Mouse (Mus musculus) heart, embryonic 10.5 days (tissue): ENCODE results near the gene Heatr1. TPM values are rescaled to one million over a fixed set of nuclear protein-coding genes. Genes with fewer than 3 reads are reported as not detected.
"Not testable (repeated sequence)": the region's sequence is repeated elsewhere in the genome, so short reads cannot be mapped to it uniquely, and the experiment has no call there.

ENCODE experiments used
- DNase-seq: peaks from one replicate; pipeline ENCODE4 v3.0.0-alpha.2; 2017; ENCODE audit warnings: low spot score
- H3K27ac ChIP-seq: fragments of 300-500 bp; sonication (generic); 2 replicates; pipeline ENCODE4 v1.5.1; 2016; ENCODE audit warnings: mild to moderate bottlenecking
- H3K27me3 ChIP-seq: fragments of 300-500 bp; sonication (generic); 2 replicates; pipeline ENCODE4 v1.6.1; 2016; ENCODE audit warnings: mild to moderate bottlenecking; ENCODE audit not compliant: poor library complexity, insufficient read depth, severe bottlenecking
- H3K36me3 ChIP-seq: fragments of 300-500 bp; sonication (generic); 2 replicates; pipeline ENCODE4 v1.6.1; 2016; ENCODE audit warnings: mild to moderate bottlenecking, moderate library complexity
- H3K4me1 ChIP-seq: fragments of 300-500 bp; sonication (generic); 2 replicates; pipeline ENCODE4 v1.6.1; 2016; ENCODE audit warnings: mild to moderate bottlenecking
- H3K4me3 ChIP-seq: fragments of 300-500 bp; sonication (generic); 2 replicates; pipeline ENCODE4 v1.5.1; 2016; ENCODE audit warnings: mild to moderate bottlenecking, moderate library complexity
- H3K9me3 ChIP-seq: fragments of 300-500 bp; sonication (generic); 2 replicates; pipeline ENCODE4 v1.6.1; 2016; ENCODE audit warnings: mild to moderate bottlenecking, moderate library complexity
- WGBS: fragments of 180-500 bp; shearing (Covaris S2); methylation state at CpG from one replicate; pipeline ENCODE4 v1.1.7; 2016; 5-methylcytosine and 5-hydroxymethylcytosine counted together
- polyA plus RNA-seq: library from polyadenylated mRNA; unstranded; fragments of >200 nt; fragmentation: Nextera tagmentation; extraction: Ambion mirVana; gene quantifications from 2 replicates; pipeline ENCODE4 v1.2.1, GENCODE M21; 2016

The Heatr1 gene
- polyA plus RNA-seq, 1 experiment from 2014 or later: 25.7 TPM

DNA sequence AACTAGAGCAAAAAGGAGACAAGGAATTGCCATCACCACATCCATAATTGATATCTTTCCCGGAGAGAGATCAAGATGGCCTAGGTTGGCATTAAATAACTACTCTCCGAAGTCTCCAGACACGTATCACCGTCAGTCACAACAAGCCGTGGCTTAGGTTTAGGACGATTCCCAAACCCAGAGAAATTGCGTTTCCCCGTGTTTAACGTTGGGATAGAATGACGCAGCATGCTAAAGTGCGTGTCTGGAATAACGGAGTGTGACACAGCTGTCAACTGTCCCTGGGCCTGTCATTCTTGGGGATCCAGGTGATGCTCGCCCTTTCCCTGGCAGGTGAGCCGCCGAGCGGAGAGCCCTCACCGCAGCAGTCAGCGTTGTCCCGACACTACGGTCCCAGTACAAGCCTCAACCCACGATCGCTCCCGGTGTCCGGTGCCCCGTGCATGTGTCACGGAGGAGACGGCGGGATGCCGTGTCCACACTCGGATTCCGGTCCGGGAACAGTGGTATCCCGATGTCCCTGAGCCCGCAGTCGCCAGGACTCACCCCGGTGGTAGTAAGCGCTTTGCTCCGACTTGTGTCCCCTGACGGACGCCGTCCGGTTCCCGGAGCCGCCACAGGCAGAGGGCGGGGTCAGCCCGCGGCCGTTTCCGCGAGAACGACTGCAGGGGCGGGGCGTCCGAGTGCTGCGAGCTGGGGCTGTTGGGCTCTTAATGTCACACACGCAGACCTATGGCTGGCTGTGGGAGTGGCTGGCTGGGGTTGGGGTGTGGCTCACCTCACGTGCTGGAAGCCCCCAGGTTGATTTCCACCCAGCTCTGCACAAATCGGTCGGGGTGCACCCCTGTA lies 66.3 kb downstream of the Heatr1 start:
- peak; percentile 98 for DNase-seq
- no peaks in the 10 kb centered on the region for H3K9me3 ChIP-seq
- H3K4me1 ChIP-seq: peaks cover 5% of the 10 kb centered on the region; the same call in 1 of the 2 replicates
- no peaks in the 10 kb centered on the region for H3K27me3 ChIP-seq
- 0 out of 2 replicates have a peak, but pooled peaks cover under 1% of the 10 kb centered on the region for H3K36me3 ChIP-seq
- under 1% methylated on average over 59 of the region's 59 CpGs for WGBS
- H3K4me3 ChIP-seq: peak overlapping the region; percentile 75
- H3K27ac ChIP-seq: peak overlapping the region; percentile 86

DNA sequence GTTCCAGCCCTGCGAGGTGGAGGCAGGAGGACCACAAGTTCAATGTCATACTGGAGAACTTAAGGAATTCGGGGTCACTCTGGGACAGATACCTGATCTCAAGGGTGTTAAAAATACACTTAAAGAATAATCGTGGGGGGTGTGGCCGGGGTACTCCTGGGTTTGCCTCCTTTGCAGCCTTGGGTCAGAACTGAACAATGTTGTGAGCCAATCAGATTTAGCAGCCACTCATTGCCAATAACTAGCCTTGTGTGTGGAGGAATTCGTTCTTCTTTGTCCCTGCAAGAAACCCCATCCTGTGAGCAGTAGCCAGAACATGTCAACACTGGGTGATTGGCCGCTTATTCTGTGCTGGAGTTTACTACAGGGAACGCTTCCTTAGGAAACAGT lies 66.9 kb downstream of the Heatr1 start:
- H3K36me3 ChIP-seq: no peaks in the 10 kb centered on the region
- DNase-seq: no peak
- H3K4me1 ChIP-seq: peaks cover 5% of the 10 kb centered on the region; the same call in 1 of the 2 replicates
- H3K27ac ChIP-seq: peak overlapping the region; percentile 86
- WGBS: 3% methylated on average over 7 of the region's 7 CpGs
- H3K4me3 ChIP-seq: peak overlapping the region; percentile 75
- no peaks in the 10 kb centered on the region for H3K9me3 ChIP-seq
- no peaks in the 10 kb centered on the region for H3K27me3 ChIP-seq

DNA sequence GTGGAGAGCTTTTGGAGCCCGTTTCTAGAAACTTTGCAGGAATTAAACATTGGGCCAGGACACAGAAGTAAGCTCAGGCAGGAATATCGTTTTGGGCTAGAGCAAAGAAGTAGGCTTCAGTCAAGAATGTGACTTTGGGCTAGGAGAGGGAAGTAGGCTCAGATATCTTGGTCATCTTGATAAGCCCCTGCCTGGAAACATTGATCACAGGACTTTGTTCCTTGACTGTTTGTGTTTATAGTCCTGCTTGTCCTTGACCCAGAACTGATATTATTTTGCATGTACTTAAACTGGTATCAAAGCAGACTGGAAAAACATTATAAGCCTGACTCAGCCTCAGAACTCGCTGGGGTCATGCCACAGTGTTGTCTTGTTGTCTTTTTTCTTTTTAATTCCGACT lies 67.8 kb downstream of the Heatr1 start:
- WGBS: 70% methylated on average over 4 of the region's 4 CpGs
- Histone ChIP-seq H3K27ac (no peak overlapping the region), H3K27me3 (no peaks in the 10 kb centered on the region), H3K4me1 (peaks cover 5% of the 10 kb centered on the region; the same call in 1 of the 2 replicates), H3K9me3 (no peaks in the 10 kb centered on the region), H3K4me3 (no peak overlapping the region), H3K36me3 (no peaks in the 10 kb centered on the region)
- no peak for DNase-seq

DNA sequence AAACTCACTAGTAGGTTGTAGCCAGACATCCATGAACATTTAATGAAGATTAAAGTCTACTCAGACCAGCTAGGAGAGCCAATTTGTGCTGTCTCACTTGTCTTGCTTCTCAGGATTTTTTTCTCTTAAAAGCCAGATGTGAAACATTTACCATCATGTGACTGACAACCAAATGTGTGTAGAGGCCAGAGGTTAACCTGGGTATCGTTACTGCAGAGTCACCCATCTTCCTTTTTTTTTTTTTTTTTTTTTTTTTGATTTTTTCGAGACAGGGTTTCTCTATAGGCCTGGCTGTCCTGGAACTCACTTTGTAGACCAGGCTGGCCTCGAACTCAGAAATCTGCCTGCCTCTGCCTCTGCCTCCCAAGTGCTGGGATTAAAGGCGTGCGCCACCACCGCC lies 69.3 kb downstream of the Heatr1 start:
- DNase-seq, H3K4me1 ChIP-seq, H3K27ac ChIP-seq, H3K27me3 ChIP-seq, H3K36me3 ChIP-seq, H3K4me3 ChIP-seq, H3K9me3 ChIP-seq: not testable (repeated sequence)
- WGBS: 74% methylated on average over 6 of the region's 6 CpGs

DNA sequence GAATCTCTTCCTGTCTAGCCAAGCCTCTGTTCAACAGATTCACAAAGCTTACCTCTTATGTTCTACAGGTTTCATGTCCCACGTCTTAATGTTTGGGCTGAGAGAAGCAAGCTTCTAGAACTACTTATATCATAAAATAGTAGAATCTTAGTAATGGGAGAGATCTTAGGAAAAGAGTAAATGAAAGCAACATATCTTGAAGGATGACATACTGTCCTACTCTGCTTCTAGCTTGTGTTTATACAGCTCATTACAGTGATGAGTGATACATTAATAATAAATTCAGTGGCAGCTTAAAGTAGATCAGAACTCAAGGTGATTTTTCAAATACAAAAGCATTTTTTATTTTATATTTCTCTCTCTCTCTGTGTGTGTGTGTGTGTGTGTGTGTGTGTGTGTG lies 70.0 kb downstream of the Heatr1 start, which contains the start of gene Lgals8:
Gene Lgals8 (minus strand): TSS at position 101 of the 400 bp plus-strand sequence.
- DNase-seq: no peak
- Histone ChIP-seq H3K9me3 (no peaks in the 10 kb centered on the region), H3K4me1 (peaks cover 5% of the 10 kb centered on the region; the same call in 1 of the 2 replicates), H3K27me3 (no peaks in the 10 kb centered on the region), H3K27ac (no peak within 1 kb of the TSS), H3K4me3 (no peak within 1 kb of the TSS), H3K36me3 (no peaks in the 10 kb centered on the region)
- WGBS: 79% methylated on average over 1 of the region's 1 CpGs

DNA sequence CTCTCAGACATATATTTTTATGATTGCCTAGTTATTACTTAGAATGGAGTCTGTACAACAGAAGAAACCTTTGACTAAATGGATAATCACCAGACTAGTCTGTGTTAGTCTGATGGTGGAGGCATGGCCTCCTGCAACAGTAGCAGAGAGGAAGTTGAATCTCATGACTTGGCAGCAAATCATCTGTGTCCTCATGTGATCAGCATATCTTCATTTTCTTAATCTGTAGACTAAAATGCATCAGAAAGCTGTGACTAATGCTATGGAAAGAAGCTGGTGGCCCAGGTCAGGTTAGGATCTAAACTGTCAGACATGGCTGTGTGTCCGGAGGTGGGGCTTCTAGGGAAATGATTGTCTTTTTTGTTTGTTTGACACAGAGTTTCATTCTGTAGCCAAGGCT lies 73.7 kb downstream of the Heatr1 start:
- Histone ChIP-seq H3K4me1 (no peaks in the 10 kb centered on the region), H3K9me3 (no peaks in the 10 kb centered on the region), H3K27me3 (no peaks in the 10 kb centered on the region), H3K36me3 (no peaks in the 10 kb centered on the region), H3K27ac (no peak overlapping the region), H3K4me3 (no peak overlapping the region)
- DNase-seq: no peak
- WGBS: 89% methylated on average over 1 of the region's 1 CpGs

DNA sequence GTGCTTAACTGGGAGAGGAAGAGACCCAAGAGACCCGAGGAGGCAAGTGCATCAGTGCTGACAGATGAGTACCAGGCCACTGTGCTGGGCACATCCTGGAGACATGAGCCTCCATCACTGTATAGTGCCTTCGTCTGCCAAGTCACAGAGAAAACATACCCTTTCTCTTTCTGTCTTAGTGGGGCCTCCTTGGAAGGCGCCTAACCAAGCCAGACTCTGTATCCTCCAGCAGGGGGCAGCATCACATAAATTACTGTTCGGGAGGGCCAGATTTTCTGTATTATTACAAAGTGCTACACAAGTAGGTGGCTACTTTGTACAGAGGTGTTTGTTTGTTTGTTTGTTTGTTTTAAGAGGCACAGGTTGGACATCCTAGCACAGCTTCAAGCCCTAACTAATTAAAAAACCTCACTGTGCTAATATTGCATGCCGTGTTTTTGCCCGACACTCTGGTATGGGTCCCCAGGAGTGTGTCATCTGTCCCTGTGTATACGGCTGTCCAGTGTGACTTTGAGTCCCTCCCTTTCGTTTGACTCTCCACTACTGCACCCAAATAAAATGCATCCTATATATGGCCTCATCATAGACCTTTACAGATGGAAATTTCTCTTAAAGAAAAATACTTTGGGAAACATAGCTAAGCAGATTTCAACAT lies 79.0 kb downstream of the Heatr1 start:
- no peaks in the 10 kb centered on the region for H3K27me3 ChIP-seq
- 38% methylated on average over 8 of the region's 8 CpGs for WGBS
- H3K4me1 ChIP-seq: no peaks in the 10 kb centered on the region
- H3K36me3 ChIP-seq: no peaks in the 10 kb centered on the region
- H3K9me3 ChIP-seq: no peaks in the 10 kb centered on the region
- H3K27ac ChIP-seq: no peak overlapping the region
- H3K4me3 ChIP-seq: no peak overlapping the region
- no peak for DNase-seq

DNA sequence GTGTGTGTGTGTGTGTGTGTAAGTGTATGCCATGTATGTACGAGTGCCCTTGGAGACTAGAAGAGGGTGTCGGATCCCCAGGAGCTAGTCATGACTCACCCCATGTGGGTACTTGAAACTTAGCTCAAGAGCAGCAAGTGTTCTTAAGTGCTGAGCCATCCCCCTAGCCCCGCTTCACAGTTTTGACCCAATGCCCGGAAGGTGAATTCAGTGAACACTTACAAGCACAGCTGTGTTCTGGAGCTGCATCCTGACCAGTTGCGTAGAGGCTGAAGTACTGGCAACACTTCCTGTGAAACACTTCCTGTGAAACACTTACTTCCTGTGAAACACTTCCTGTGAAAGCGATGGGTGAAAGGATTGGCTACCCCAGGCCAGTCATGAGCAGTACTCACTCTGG lies 80.4 kb downstream of the Heatr1 start:
- Histone ChIP-seq H3K4me1 (no peaks in the 10 kb centered on the region), H3K36me3 (no peaks in the 10 kb centered on the region), H3K27ac (no peak overlapping the region), H3K4me3 (no peak overlapping the region), H3K27me3 (no peaks in the 10 kb centered on the region), H3K9me3 (no peaks in the 10 kb centered on the region)
- no peak for DNase-seq
- 76% methylated on average over 6 of the region's 6 CpGs for WGBS

DNA sequence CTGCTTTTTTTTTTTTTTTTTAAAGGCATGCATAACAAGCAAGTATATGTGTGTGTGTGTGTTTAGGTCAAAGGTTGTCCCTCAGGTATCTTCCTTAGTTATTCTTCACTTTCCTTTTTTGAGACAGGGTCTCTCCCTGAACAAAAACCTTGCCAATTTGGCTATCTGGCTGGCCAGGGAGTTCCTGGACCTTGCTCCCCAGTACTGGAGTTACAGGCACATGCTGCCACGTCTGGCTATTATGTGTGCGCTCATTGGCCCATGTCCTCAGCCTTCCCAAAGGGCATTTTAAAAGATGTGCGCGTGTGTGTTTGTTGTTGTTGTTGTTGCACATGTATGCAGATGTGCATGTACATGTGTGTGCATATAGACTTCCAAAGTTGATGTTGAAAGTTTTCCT lies 82.1 kb downstream of the Heatr1 start:
- no peak for DNase-seq

DNA sequence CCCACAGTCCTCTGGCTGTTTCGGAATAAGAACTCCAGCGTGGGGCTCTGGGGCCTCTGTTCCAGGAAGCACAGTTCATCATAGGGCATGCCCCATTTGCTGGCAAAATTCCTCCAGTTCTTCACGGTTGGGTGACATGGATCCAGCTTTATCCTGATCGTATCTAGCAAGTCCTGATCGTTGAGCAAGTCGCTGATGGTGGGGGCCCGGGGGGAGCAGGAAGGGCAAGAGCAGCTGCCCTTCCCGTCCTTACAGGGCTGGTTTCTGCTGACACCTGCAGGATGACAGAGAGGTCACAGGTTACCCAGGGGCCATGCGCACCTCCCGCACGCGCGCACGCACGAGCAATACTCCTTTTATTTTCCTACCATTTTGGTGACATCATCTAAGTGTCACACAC lies 83.5 kb downstream of the Heatr1 start:
- no peaks in the 10 kb centered on the region for H3K4me1 ChIP-seq
- H3K9me3 ChIP-seq: no peaks in the 10 kb centered on the region
- no peaks in the 10 kb centered on the region for H3K36me3 ChIP-seq
- H3K27ac ChIP-seq: no peak overlapping the region
- no peaks in the 10 kb centered on the region for H3K27me3 ChIP-seq
- 76% methylated on average over 15 of the region's 15 CpGs for WGBS
- no peak for DNase-seq
- no peak overlapping the region for H3K4me3 ChIP-seq

More for the DNA sequence above, 82.1 kb downstream of the Heatr1 start:
- H3K4me1 ChIP-seq: no peaks in the 10 kb centered on the region
- H3K9me3 ChIP-seq: no peaks in the 10 kb centered on the region
- no peak overlapping the region for H3K4me3 ChIP-seq
- no peak overlapping the region for H3K27ac ChIP-seq
- H3K36me3 ChIP-seq: no peaks in the 10 kb centered on the region
- 87% methylated on average over 4 of the region's 4 CpGs for WGBS
- no peaks in the 10 kb centered on the region for H3K27me3 ChIP-seq

DNA sequence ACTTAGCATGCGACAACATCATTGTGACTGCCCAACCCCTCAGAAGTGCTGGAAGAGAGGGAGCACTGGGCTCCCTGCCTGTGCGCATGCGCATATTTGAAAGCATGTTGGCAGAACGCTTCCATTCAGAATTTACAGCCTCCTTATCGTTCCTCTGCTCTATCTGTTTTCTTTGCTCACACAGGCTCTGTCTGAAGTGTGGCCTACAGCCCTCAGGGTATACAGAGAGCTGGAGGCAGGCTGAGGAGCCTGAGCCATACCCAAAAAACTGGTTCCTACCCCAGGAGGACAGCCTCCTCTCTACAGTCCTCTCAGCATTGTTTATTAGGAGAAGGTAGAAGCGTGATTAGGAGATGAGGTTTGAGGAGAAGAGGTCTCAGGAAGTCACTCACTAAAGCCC lies 85.0 kb downstream of the Heatr1 start:
- no peaks in the 10 kb centered on the region for H3K9me3 ChIP-seq
- no peaks in the 10 kb centered on the region for H3K36me3 ChIP-seq
- H3K4me1 ChIP-seq: no peaks in the 10 kb centered on the region
- 79% methylated on average over 6 of the region's 6 CpGs for WGBS
- H3K27ac ChIP-seq: no peak overlapping the region
- no peak overlapping the region for H3K4me3 ChIP-seq
- DNase-seq: no peak
- H3K27me3 ChIP-seq: no peaks in the 10 kb centered on the region

DNA sequence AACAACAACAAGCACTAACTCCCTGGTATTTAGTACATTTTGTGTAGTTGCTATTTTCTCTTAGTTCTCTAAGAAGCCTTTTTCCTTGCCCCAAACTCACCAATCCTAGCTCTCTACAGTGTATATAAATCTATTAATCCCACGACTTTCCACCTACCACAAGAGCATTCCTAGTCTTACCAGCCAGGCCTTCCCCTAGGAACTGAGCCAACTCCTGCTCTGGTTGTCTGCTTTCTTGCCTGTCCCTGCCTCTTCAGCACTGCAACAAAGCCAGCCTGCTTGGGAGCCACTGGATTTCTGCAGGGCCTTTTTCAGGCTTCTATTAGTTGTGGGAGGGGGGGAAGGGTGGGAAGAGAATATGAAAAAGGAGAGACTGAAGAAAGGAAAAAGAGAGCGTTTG lies 90.4 kb downstream of the Heatr1 start:
- H3K27me3 ChIP-seq: no peaks in the 10 kb centered on the region
- H3K4me3 ChIP-seq: no peak overlapping the region
- H3K36me3 ChIP-seq: no peaks in the 10 kb centered on the region
- no peaks in the 10 kb centered on the region for H3K9me3 ChIP-seq
- H3K27ac ChIP-seq: no peak overlapping the region
- DNase-seq: no peak
- 76% methylated on average over 2 of the region's 2 CpGs for WGBS
- H3K4me1 ChIP-seq: no peaks in the 10 kb centered on the region

DNA sequence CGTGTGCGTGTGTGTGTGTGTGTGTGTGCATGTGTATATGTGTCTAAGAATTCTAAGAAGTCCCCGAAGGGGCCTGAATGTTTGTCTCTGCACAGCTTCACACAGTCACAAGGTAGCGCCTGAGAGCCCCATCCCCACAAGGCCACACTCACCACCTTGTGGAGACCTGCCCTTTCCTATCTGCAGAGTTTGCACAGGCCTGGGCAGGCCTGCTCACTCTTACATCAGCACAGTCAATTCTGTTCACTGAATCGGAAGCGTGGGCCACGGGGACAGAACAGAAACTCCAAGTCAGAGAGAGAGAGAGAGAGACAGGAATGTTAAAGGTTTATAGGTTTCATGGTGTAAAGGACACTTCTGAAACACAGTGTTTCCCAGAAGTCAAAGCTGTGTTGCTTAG lies 90.8 kb downstream of the Heatr1 start:
- Histone ChIP-seq H3K9me3 (no peaks in the 10 kb centered on the region), H3K27me3 (no peaks in the 10 kb centered on the region), H3K27ac (no peak overlapping the region), H3K4me3 (no peak overlapping the region), H3K4me1 (no peaks in the 10 kb centered on the region), H3K36me3 (no peaks in the 10 kb centered on the region)
- no peak for DNase-seq
- 77% methylated on average over 7 of the region's 7 CpGs for WGBS
